Mouse (Mus musculus): ENCODE measurements around the gene Tesc. TPM values are rescaled to one million over a fixed set of nuclear protein-coding genes. Genes with fewer than 3 reads are reported as not detected.

Tesc gene
- polyA plus RNA-seq, 1 experiment from 2014 or later = 0.52 TPM

DNA sequence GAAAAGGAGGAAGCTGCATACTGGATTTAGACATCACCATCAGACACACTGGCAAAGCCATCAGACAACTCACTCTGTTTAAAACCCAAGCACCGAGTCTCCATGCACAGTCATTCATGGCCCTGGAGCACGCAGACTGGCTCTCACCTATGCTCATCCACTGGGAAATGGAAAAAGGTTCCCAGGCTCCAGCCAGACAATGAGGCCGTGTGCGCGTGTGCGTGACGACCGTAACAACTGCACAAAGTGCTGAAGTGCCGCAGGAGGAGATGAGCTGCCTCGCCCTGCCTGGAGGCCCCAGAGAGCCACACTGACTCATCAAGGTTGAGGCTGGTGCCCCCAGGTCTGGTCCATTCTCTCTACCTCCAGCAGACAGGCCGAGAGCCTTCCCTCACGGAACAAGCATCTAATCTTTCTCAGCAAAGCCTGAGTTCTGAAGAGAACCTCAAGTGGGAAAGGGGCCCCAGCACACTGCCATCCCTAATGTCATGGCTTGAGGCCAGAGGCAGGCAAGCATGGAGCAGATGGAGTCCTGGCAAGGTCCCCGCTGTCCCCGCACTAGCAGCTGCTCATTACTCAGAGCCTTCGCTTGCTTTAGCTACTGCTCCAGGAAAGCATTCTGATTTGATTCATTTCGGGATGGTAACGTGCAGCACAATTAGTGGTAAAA is 80.7 kb downstream of the Tesc start:
- Histone ChIP-seq H3K27ac (no peak overlapping the region), H3K4me3 (no peak overlapping the region), H3K9me3 (no peaks in the 10 kb centered on the region), H3K4me1 (no peaks in the 10 kb centered on the region), H3K27me3 (ENCODE audit: poor library complexity, severe bottlenecking) (no peaks in the 10 kb centered on the region), H3K36me3 (replicated peaks) (peaks cover 82% of the 10 kb centered on the region)
- no peak for DNase-seq (ENCODE audit: extremely low spot score, low spot score)
- 92% methylated on average over 17 of the region's 17 CpGs for WGBS

DNA sequence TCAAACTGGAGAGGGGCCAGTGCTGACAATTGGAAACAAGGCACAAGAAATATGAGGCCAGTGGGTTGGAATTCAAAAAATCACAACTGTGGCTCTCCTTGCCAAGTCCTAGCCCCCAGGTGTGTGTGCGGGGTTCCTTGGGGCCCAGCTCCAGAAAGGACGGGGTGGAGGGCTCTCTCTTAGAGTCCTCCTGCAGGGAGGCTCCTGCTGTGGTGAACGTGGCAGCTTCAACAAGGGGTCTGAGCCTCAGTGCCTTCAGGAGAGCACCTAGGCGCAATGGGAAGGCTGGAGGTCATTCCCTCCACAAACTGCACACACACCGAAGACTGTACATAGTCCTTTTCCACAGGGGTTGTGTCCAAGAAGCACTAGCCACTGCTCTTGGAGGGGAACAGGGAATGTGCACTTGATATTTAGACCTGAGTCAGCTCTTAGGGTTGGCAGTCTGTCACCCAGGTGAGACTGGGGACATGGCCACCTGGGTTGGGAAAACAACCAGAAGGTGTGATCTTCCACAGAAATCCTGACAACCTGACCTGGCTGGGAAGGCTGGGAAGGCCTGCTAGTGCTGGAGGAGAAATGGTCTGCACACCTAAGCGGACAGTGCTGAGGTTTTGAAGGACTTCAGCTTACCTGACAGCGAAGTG is 81.4 kb downstream of the Tesc start:
- Histone ChIP-seq H3K27me3 (ENCODE audit: poor library complexity, severe bottlenecking) (no peaks in the 10 kb centered on the region), H3K36me3 (replicated peaks) (peaks cover 84% of the 10 kb centered on the region), H3K4me1 (no peaks in the 10 kb centered on the region), H3K27ac (no peak overlapping the region), H3K4me3 (no peak overlapping the region), H3K9me3 (no peaks in the 10 kb centered on the region)
- DNase-seq (ENCODE audit: extremely low spot score, low spot score) = no peak
- 91% methylated on average over 7 of the region's 7 CpGs for WGBS

Other genes starting within 250 kb of the Tesc start
- 0.07 and 0.09 TPM in 2 replicates for gene Nos1, start 246.7 kb upstream of the Tesc start, polyA plus RNA-seq (2016; fragmentation: Nextera tagmentation; extraction: Ambion mirVana)
- 105 and 107 TPM in 2 replicates for gene Fbxo21, start 51.0 kb upstream of the Tesc start, polyA plus RNA-seq (2016; fragmentation: Nextera tagmentation; extraction: Ambion mirVana)
- gene Fbxw8, start 127.7 kb downstream of the Tesc start, polyA plus RNA-seq (2016; fragmentation: Nextera tagmentation; extraction: Ambion mirVana) = 32.7 and 33.8 TPM in 2 replicates
- gene Hrk, start 136.9 kb downstream of the Tesc start, polyA plus RNA-seq (2016; fragmentation: Nextera tagmentation; extraction: Ambion mirVana) = 0.04 and 0.09 TPM in 2 replicates
- 4.3 and 4.9 TPM in 2 replicates for gene Rnft2, start 217.4 kb downstream of the Tesc start, polyA plus RNA-seq (2016; fragmentation: Nextera tagmentation; extraction: Ambion mirVana)
- gene 2410131K14Rik, start 217.5 kb downstream of the Tesc start, polyA plus RNA-seq (2016; fragmentation: Nextera tagmentation; extraction: Ambion mirVana) = 11.1 and 12.1 TPM in 2 replicates

Measured in forebrain, embryonic 10.5 days (tissue).